Mouse (Mus musculus) forebrain, postnatal 0 days (tissue): Measurements from ENCODE around the gene Lpp. TPM values are rescaled to one million over a fixed set of nuclear protein-coding genes. Genes with fewer than 3 reads are reported as not detected.

Experiments used
- ATAC-seq: fragments of 200-750 bp; cut with Nextera tagmentation; 2 replicates; pipeline ENCODE4 v1.8.0; 2017; ENCODE audit warnings: mild to moderate bottlenecking, moderate library complexity
- DNase-seq: peaks from one replicate; pipeline ENCODE4 v3.0.0-alpha.2; 2015
- H3K27ac ChIP-seq: fragments of 300-500 bp; sonication (generic); 2 replicates; pipeline ENCODE4 v1.5.1; 2014; ENCODE audit warnings: low read depth, mild to moderate bottlenecking, antibody characterized with exemption, low read length, moderate library complexity, mixed read lengths
- H3K27me3 ChIP-seq: fragments of 300-500 bp; sonication (generic); 2 replicates; pipeline ENCODE4 v1.6.1; 2014; ENCODE audit warnings: mild to moderate bottlenecking, low read length, mixed read lengths; ENCODE audit not compliant: insufficient read depth
- H3K36me3 ChIP-seq: fragments of 300-500 bp; sonication (generic); 2 replicates; pipeline ENCODE4 v1.6.1; 2014; ENCODE audit warnings: mild to moderate bottlenecking, moderate library complexity; ENCODE audit not compliant: insufficient read depth
- H3K4me1 ChIP-seq: fragments of 300-500 bp; sonication (generic); 2 replicates; pipeline ENCODE4 v1.6.1; 2014; ENCODE audit warnings: antibody characterized with exemption; ENCODE audit not compliant: insufficient read depth
- H3K4me2 ChIP-seq: fragments of 300-500 bp; sonication (generic); 2 replicates; pipeline ENCODE4 v1.6.1; 2014; ENCODE audit warnings: low read depth, mild to moderate bottlenecking, moderate library complexity
- H3K4me3 ChIP-seq: fragments of 300-500 bp; sonication (generic); 2 replicates; pipeline ENCODE4 v1.5.1; 2014; ENCODE audit warnings: low read depth, low read length, mixed read lengths
- H3K9ac ChIP-seq: fragments of 300-500 bp; sonication (generic); 2 replicates; pipeline ENCODE4 v1.6.1; 2014; ENCODE audit warnings: mild to moderate bottlenecking
- H3K9me3 ChIP-seq: fragments of 300-500 bp; sonication (generic); 2 replicates; pipeline ENCODE4 v1.6.1; 2016; ENCODE audit warnings: low read length
- CTCF ChIP-seq: sonication (generic); IDR thresholded peaks from 2 replicates; pipeline ENCODE4 v1.5.1; 2016; ENCODE audit warnings: antibody characterized with exemption, control low read depth, low read depth
- WGBS: fragments of 180-500 bp; shearing (Covaris S2); extraction: QIAGEN DNeasy Blood & Tissue Kit; methylation state at CpG from one replicate; pipeline ENCODE4 v1.1.7; 2014; 5-methylcytosine and 5-hydroxymethylcytosine counted together
- microRNA counts: library from miRNA; unstranded; fragments of <30 nt; microRNA quantifications from one replicate; lab custom pipeline; 2015
- microRNA-seq, 2 experiments: library from miRNA; unstranded; fragments of <30 nt; microRNA quantifications; one replicate each; pipeline ENCODE4; 2016
- polyA plus RNA-seq: library from polyadenylated mRNA; unstranded; fragments of >200 nt; fragmentation: Nextera tagmentation; extraction: Ambion mirVana; gene quantifications from 2 replicates; pipeline ENCODE4 v1.2.1, GENCODE M21; 2015
- total RNA-seq: library from RNA; depleted of rRNA; stranded (reverse); fragments of >200 nt; gene quantifications from 2 replicates; pipeline ENCODE4 v1.2.3, GENCODE M21; 2014

The Lpp gene
- total and polyA plus RNA-seq, 2 experiments from 2014 or later, result 6.2 to 9.4 TPM

DNA sequence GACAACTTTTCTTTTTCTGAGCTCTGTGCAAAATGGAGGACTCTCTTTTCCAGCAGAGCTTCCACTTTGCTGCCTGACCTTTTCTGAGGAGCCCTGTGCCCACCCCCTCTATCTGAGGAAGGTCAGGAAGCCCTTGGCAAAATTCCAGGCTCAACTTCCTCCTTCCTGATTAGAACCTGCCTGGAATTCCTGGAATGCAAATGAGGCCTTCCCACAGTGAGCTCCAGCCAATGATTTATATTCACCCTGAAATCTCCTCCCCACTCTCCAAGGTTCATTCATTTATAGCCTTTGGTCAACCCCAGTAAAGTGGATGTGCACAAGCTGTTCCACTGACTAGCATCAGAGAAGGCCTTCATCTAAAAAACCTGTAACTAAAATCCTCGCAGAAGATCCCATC lies 632.9 kb downstream of the Lpp start:
- no peak for ATAC-seq
- DNase-seq, result no peak
- H3K4me3 ChIP-seq, result no peak overlapping the region
- H3K9me3 ChIP-seq, result no peaks in the 10 kb centered on the region
- no peaks in the 10 kb centered on the region for H3K4me1 ChIP-seq
- no peak overlapping the region for H3K27ac ChIP-seq
- no peaks in the 10 kb centered on the region for H3K27me3 ChIP-seq
- no peak for TF ChIP-seq CTCF
- no peak overlapping the region for H3K4me2 ChIP-seq
- H3K36me3 ChIP-seq, result no peaks in the 10 kb centered on the region
- H3K9ac ChIP-seq, result no peak overlapping the region
- WGBS, result 100% methylated on average over 1 of the region's 1 CpGs

DNA sequence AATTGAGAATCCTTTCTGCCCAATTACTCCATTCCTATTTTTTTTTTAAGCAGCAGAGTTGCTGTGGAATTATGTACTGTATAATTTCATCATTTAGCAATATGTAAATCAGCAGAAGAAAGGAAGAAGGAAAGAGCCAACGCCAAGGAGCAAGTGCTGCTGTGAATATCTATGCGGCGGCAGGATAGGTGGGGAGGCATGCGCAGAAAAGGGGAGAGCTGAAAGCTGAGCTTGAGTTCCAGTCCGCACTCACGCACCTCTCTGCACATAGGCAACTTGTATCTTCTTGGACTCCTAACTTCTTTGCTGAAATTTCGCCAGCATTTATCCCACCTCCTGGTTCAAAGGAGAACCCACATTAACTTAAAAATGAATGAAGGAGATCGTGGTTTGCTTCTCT lies 636.2 kb downstream of the Lpp start:
- Histone ChIP-seq H3K9me3 (no peaks in the 10 kb centered on the region), H3K27ac (no peak overlapping the region), H3K4me1 (no peaks in the 10 kb centered on the region), H3K36me3 (no peaks in the 10 kb centered on the region), H3K4me2 (no peak overlapping the region), H3K4me3 (no peak overlapping the region), H3K27me3 (no peaks in the 10 kb centered on the region), H3K9ac (no peak overlapping the region)
- DNase-seq (no peak), ATAC-seq (peak; percentile 45; the same call in 1 of the 2 replicates)
- no peak for TF ChIP-seq CTCF
- 62% methylated on average over 8 of the region's 8 CpGs for WGBS

- H3K36me3 ChIP-seq, result no peaks in the 10 kb centered on the region
- no peaks in the 10 kb centered on the region for H3K9me3 ChIP-seq
- H3K9ac ChIP-seq, result no peak overlapping the region
- no peak overlapping the region for H3K4me2 ChIP-seq
- no peak overlapping the region for H3K4me3 ChIP-seq
- 0 out of 2 replicates have a peak, but pooled peaks cover 4% of the 10 kb centered on the region for H3K4me1 ChIP-seq
- no peak for TF ChIP-seq CTCF
- WGBS, result 46% methylated on average over 6 of the region's 6 CpGs
- no peak for ATAC-seq
- no peak overlapping the region for H3K27ac ChIP-seq
- DNase-seq, result no peak
- no peaks in the 10 kb centered on the region for H3K27me3 ChIP-seq
These were observed 644.1 kb downstream of the Lpp start for GRCm38 (mm10) chr16:25037361-25037760.

DNA sequence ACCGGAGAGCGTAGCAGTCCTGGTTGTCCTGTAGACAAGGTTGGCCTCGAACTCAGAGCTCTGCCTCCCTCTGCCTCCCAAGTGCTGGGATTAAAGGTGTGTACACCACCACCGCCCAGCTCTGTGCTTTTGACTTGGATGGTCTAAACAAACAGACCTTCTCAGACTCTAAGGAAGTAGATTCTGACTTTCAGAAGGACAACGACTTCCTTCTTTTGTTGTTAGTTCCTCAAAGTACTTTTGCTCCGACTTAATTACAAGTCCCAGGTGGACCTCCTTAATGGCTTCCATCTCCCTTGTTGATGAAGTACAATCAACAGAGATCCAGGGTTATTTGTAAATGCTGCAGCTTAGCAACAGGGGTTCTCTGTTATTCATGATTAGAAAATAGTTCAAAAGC lies 645.2 kb downstream of the Lpp start:
- ATAC-seq (no peak), DNase-seq (no peak)
- no peak for TF ChIP-seq CTCF
- no peak overlapping the region for H3K27ac ChIP-seq
- H3K4me1 ChIP-seq, result 0 out of 2 replicates have a peak, but pooled peaks cover 4% of the 10 kb centered on the region
- no peak overlapping the region for H3K4me3 ChIP-seq
- H3K9me3 ChIP-seq, result no peaks in the 10 kb centered on the region
- no peak overlapping the region for H3K4me2 ChIP-seq
- 88% methylated on average over 6 of the region's 6 CpGs for WGBS
- no peaks in the 10 kb centered on the region for H3K27me3 ChIP-seq
- H3K36me3 ChIP-seq, result no peaks in the 10 kb centered on the region
- no peak overlapping the region for H3K9ac ChIP-seq

GRCm38 (mm10) chr16:25039904-25040303 lies 646.6 kb downstream of the Lpp start:
- 40% methylated on average over 10 of the region's 10 CpGs for WGBS

GRCm38 (mm10) chr16:25041165-25041564 lies 647.9 kb downstream of the Lpp start:
- Histone ChIP-seq H3K36me3 (no peaks in the 10 kb centered on the region), H3K27me3 (no peaks in the 10 kb centered on the region), H3K9me3 (no peaks in the 10 kb centered on the region), H3K27ac (no peak overlapping the region), H3K4me3 (no peak overlapping the region), H3K4me2 (no peak overlapping the region), H3K4me1 (0 out of 2 replicates have a peak, but pooled peaks cover 4% of the 10 kb centered on the region), H3K9ac (no peak overlapping the region)
- TF ChIP-seq CTCF, result no peak
- no peak for ATAC-seq
- WGBS, result 86% methylated on average over 8 of the region's 8 CpGs
- no peak for DNase-seq

More at GRCm38 (mm10) chr16:25039904-25040303, 646.6 kb downstream of the Lpp start:
- H3K4me1 ChIP-seq, result 0 out of 2 replicates have a peak, but pooled peaks cover 4% of the 10 kb centered on the region
- H3K27ac ChIP-seq, result 0 out of 2 replicates have a peak overlapping the region, but pooled peaks have one; percentile 45
- peak; percentile 87 for DNase-seq
- H3K9me3 ChIP-seq, result no peaks in the 10 kb centered on the region
- H3K4me2 ChIP-seq, result no peak overlapping the region
- no peak for TF ChIP-seq CTCF
- H3K36me3 ChIP-seq, result no peaks in the 10 kb centered on the region
- ATAC-seq, result peak; percentile 95
- H3K4me3 ChIP-seq, result no peak overlapping the region
- H3K9ac ChIP-seq, result no peak overlapping the region
- no peaks in the 10 kb centered on the region for H3K27me3 ChIP-seq

- DNase-seq (no peak), ATAC-seq (no peak)
- Histone ChIP-seq H3K9ac (no peak overlapping the region), H3K27ac (0 out of 2 replicates have a peak overlapping the region, but pooled peaks have one; percentile 10), H3K36me3 (no peaks in the 10 kb centered on the region), H3K4me3 (no peak overlapping the region), H3K4me1 (0 out of 2 replicates have a peak, but pooled peaks cover 4% of the 10 kb centered on the region), H3K4me2 (no peak overlapping the region), H3K9me3 (no peaks in the 10 kb centered on the region), H3K27me3 (no peaks in the 10 kb centered on the region)
- TF ChIP-seq CTCF, result no peak
- 48% methylated on average over 5 of the region's 5 CpGs for WGBS
These were observed 648.7 kb downstream of the Lpp start for GRCm38 (mm10) chr16:25041855-25042529.

MicroRNAs within 50 kb of the gene (microRNA counts, 519-probe panel; counts per million panel counts)
- 3,512 counts per million, percentile 33 among the panel's probes with 10 or more counts for microRNA mmu-miR-28 (lab: Ali Mortazavi, UCI)

Small RNA genes lying within 50 kb of the gene (microRNA-seq; reads per million reads assigned to microRNA genes)
- 507 to 595 reads per million in 2 experiments for gene Mir28a
